Comparison of ENCODE assay signal across 31 mouse cellular contexts in genomic region chr6:87111493-87111892, GRCm38 (mm10). TPM values are rescaled to one million over a fixed set of nuclear protein-coding genes. Genes with fewer than 3 reads are reported as not detected.
DNase-seq lines count a peak whose midpoint lies in the region; ATAC-seq and TF ChIP-seq lines count a peak whose summit lies in the region.
"Had no signal": no experiment of that assay in that cellular context is flagged by ENCODE, and none has a peak within 500 bp of the region (broad histone marks: within the 10 kb centered on the region; RNA-seq: fewer than 3 reads in every experiment).

No protein-coding gene starts in this region.

- WGBS in hindbrain, postnatal 0 days = 90% methylated on average over 1 of the region's 1 CpGs
- 100% methylated on average over 1 of the region's 1 CpGs for WGBS in hindbrain, embryonic 11.5 days
- 78% methylated on average over 1 of the region's 1 CpGs for WGBS in embryonic facial prominence, embryonic 14.5 days
- 90% methylated on average over 1 of the region's 1 CpGs for WGBS in stomach, postnatal 0 days

- H3K36me3 ChIP-seq in hindbrain, postnatal 0 days (ENCODE audit: insufficient read depth, low read length) = no peaks in the 10 kb centered on the region
- no peaks in the 10 kb centered on the region for H3K36me3 ChIP-seq in hindbrain, embryonic 11.5 days (ENCODE audit: control insufficient read depth, insufficient read depth, low read length)
- H3K36me3 ChIP-seq in embryonic facial prominence, embryonic 14.5 days (ENCODE audit: control insufficient read depth, insufficient read depth, low read length) = no peaks in the 10 kb centered on the region
- no peaks in the 10 kb centered on the region for H3K36me3 ChIP-seq in stomach, postnatal 0 days (ENCODE audit: control insufficient read depth, insufficient read depth, low read length)
- H3K36me3 ChIP-seq: forebrain, embryonic 15.5 days; heart, embryonic 12.5 days; hindbrain, embryonic 13.5 days; neural tube, embryonic 13.5 days; stomach, embryonic 15.5 days had no signal

- H3K9ac ChIP-seq in hindbrain, postnatal 0 days (replicated peaks; ENCODE audit: low read length) = no peak overlapping the region
- H3K9ac ChIP-seq in hindbrain, embryonic 11.5 days (ENCODE audit: low read depth, low read length) = no peak overlapping the region
- H3K9ac ChIP-seq in embryonic facial prominence, embryonic 14.5 days (ENCODE audit: low read depth, low read length) = no peak overlapping the region; the same call in 1 of the 2 replicates
- no peak overlapping the region for H3K9ac ChIP-seq in stomach, postnatal 0 days (ENCODE audit: low read length)
- H3K9ac ChIP-seq: forebrain, embryonic 15.5 days; heart, embryonic 12.5 days; hindbrain, embryonic 13.5 days; liver, embryonic 14.5 days; lung, embryonic 14.5 days; neural tube, embryonic 13.5 days; stomach, embryonic 15.5 days had no signal

- no peaks in the 10 kb centered on the region for H3K9me3 ChIP-seq in hindbrain, postnatal 0 days (ENCODE audit: low read length)
- H3K9me3 ChIP-seq in hindbrain, embryonic 11.5 days (ENCODE audit: control insufficient read depth, low read length) = no peaks in the 10 kb centered on the region
- no peaks in the 10 kb centered on the region for H3K9me3 ChIP-seq in embryonic facial prominence, embryonic 14.5 days (ENCODE audit: control insufficient read depth, low read length)
- H3K9me3 ChIP-seq in stomach, postnatal 0 days (ENCODE audit: control insufficient read depth, low read length) = no peaks in the 10 kb centered on the region
- H3K9me3 ChIP-seq: forebrain, embryonic 15.5 days; heart, embryonic 12.5 days; hindbrain, embryonic 13.5 days; neural tube, embryonic 13.5 days; stomach, embryonic 15.5 days had no signal

- peak; percentile 14 for DNase-seq in hindbrain, postnatal 0 days (ENCODE audit: low spot score)
- no peak for DNase-seq in hindbrain, embryonic 11.5 days (ENCODE audit: low spot score)
- DNase-seq in brain, embryonic 14.5 days (ENCODE audit: low read depth) = peak; percentile 6
- no peak for DNase-seq in embryonic facial prominence, embryonic 14.5 days (ENCODE audit: low spot score)
- peak; percentile 13 for DNase-seq in stomach, postnatal 0 days (ENCODE audit: low spot score)
- DNase-seq in layer of hippocampus, postnatal 10 days (ENCODE audit: low spot score in 2 of 2) = no peak
- DNase-seq in gastrocnemius, adult 8-10 months (ENCODE audit: low spot score in 2 of 2) = no peak
- DNase-seq: adrenal gland, adult 8-10 months; cerebellum, adult 18-20 months; cerebellum, postnatal 14 days; kidney, adult 2 months; kidney, postnatal 10 days; left cerebral cortex, postnatal 4 days; lung, embryonic 14.5 days; midbrain, embryonic 14.5 days; retina, postnatal 1 day; right cerebral cortex, postnatal 25 days; thymus, postnatal 14 days had no signal

- TF ChIP-seq POLR2A in brain, embryonic 14.5 days (IDR thresholded peaks at IDR 0.05; ENCODE audit: borderline replicate concordance, extremely low read depth, insufficient read depth, insufficient read length, poor library complexity, severe bottlenecking) = no peak

- TF ChIP-seq EP300 in stomach, postnatal 0 days (optimal IDR thresholded peaks at IDR 0.05) = no peak

- H3K4me3 ChIP-seq in hindbrain, postnatal 0 days (ENCODE audit: low read length) = no peak overlapping the region
- H3K4me3 ChIP-seq in hindbrain, embryonic 11.5 days (ENCODE audit: low read depth, low read length) = no peak overlapping the region
- no peak overlapping the region for H3K4me3 ChIP-seq in embryonic facial prominence, embryonic 14.5 days (ENCODE audit: low read depth, low read length)
- H3K4me3 ChIP-seq in stomach, postnatal 0 days (ENCODE audit: low read depth, low read length) = no peak overlapping the region
- H3K4me3 ChIP-seq: forebrain, embryonic 15.5 days; heart, embryonic 12.5 days; hindbrain, embryonic 13.5 days; myocyte; neural tube, embryonic 13.5 days; stomach, embryonic 15.5 days had no signal

- TF ChIP-seq CTCF in hindbrain, postnatal 0 days (IDR thresholded peaks at IDR 0.05; ENCODE audit: low read depth) = no peak
- TF ChIP-seq CTCF in brain, embryonic 14.5 days (IDR thresholded peaks at IDR 0.05; ENCODE audit: borderline replicate concordance, extremely low read depth, insufficient read depth, insufficient read length) = no peak
- no peak for TF ChIP-seq CTCF in stomach, postnatal 0 days (IDR thresholded peaks at IDR 0.05; ENCODE audit: low read depth)

- H3K27ac ChIP-seq in hindbrain, postnatal 0 days = no peak overlapping the region; the same call in 1 of the 2 replicates
- no peak overlapping the region for H3K27ac ChIP-seq in hindbrain, embryonic 11.5 days (ENCODE audit: low read depth, low read length)
- peak overlapping the region; percentile 72; the same call in 1 of the 2 replicates for H3K27ac ChIP-seq in embryonic facial prominence, embryonic 14.5 days (replicated peaks; ENCODE audit: low read depth, low read length)
- no peak overlapping the region for H3K27ac ChIP-seq in stomach, postnatal 0 days (replicated peaks)
- H3K27ac ChIP-seq: forebrain, embryonic 15.5 days; hindbrain, embryonic 13.5 days; liver, embryonic 14.5 days; neural tube, embryonic 13.5 days; stomach, embryonic 15.5 days had no signal

- no peaks in the 10 kb centered on the region for H3K4me1 ChIP-seq in hindbrain, postnatal 0 days (ENCODE audit: insufficient read depth, low read length)
- no peaks in the 10 kb centered on the region for H3K4me1 ChIP-seq in hindbrain, embryonic 11.5 days (replicated peaks; ENCODE audit: control insufficient read depth, insufficient read depth, low read length)
- no peaks in the 10 kb centered on the region for H3K4me1 ChIP-seq in embryonic facial prominence, embryonic 14.5 days (ENCODE audit: control insufficient read depth, insufficient read depth, low read length)
- H3K4me1 ChIP-seq in stomach, postnatal 0 days (replicated peaks; ENCODE audit: control insufficient read depth, insufficient read depth) = no peaks in the 10 kb centered on the region
- H3K4me1 ChIP-seq: forebrain, embryonic 15.5 days; heart, embryonic 12.5 days; hindbrain, embryonic 13.5 days; stomach, embryonic 15.5 days had no signal

- no peak overlapping the region for H3K4me2 ChIP-seq in hindbrain, postnatal 0 days (ENCODE audit: low read depth, low read length)
- H3K4me2 ChIP-seq in hindbrain, embryonic 11.5 days (replicated peaks; ENCODE audit: low read depth, low read length) = no peak overlapping the region
- H3K4me2 ChIP-seq in embryonic facial prominence, embryonic 14.5 days (ENCODE audit: low read depth, low read length) = no peak overlapping the region
- H3K4me2 ChIP-seq in stomach, postnatal 0 days (replicated peaks; ENCODE audit: low read depth) = no peak overlapping the region
- H3K4me2 ChIP-seq: forebrain, embryonic 15.5 days; heart, embryonic 12.5 days; hindbrain, embryonic 13.5 days; lung, embryonic 14.5 days; neural tube, embryonic 13.5 days; stomach, embryonic 15.5 days had no signal

- no peaks in the 10 kb centered on the region for H3K27me3 ChIP-seq in hindbrain, postnatal 0 days (ENCODE audit: insufficient read depth, low read length)
- no peaks in the 10 kb centered on the region for H3K27me3 ChIP-seq in hindbrain, embryonic 11.5 days (ENCODE audit: control insufficient read depth, insufficient read depth, low read length)
- no peaks in the 10 kb centered on the region for H3K27me3 ChIP-seq in embryonic facial prominence, embryonic 14.5 days (replicated peaks; ENCODE audit: control insufficient read depth, insufficient read depth, low read length)
- no peaks in the 10 kb centered on the region for H3K27me3 ChIP-seq in stomach, postnatal 0 days (ENCODE audit: control insufficient read depth, insufficient read depth, low read length)
- H3K27me3 ChIP-seq: forebrain, embryonic 15.5 days; hindbrain, embryonic 13.5 days; neural tube, embryonic 13.5 days; stomach, embryonic 15.5 days had no signal

- ATAC-seq in hindbrain, postnatal 0 days = peak; percentile 68
- ATAC-seq in hindbrain, embryonic 11.5 days (ENCODE audit: low FRiP score) = no peak
- peak; percentile 15; the same call in 1 of the 2 replicates for ATAC-seq in embryonic facial prominence, embryonic 14.5 days (ENCODE audit: low read depth)
- ATAC-seq in stomach, postnatal 0 days (ENCODE audit: low FRiP score, low TSS enrichment) = peak; percentile 24; the same call in 1 of the 2 replicates
- ATAC-seq: activated CD4-positive, CD25-positive, alpha-beta regulatory T cell, adult 4 months; forebrain, embryonic 15.5 days had no signal

RNA-seq across cellular contexts. Expression of gene D6Ertd527e, which starts 6.9 kb away (rescaled TPM):
- 0.42 TPM in 1 of 2 replicates, not detected in the other for total RNA-seq in hindbrain, postnatal 0 days (2014; rRNA removed)
- polyA plus RNA-seq in hindbrain, postnatal 0 days (2015; fragmentation: Nextera tagmentation; extraction: Ambion mirVana) = 0.10 TPM in 2 replicates
- 0.08 TPM in 1 of 2 replicates, not detected in the other for polyA plus RNA-seq in hindbrain, embryonic 11.5 days (2014; fragmentation: Nextera tagmentation; extraction: Ambion mirVana)
- 0.24 and 0.51 TPM in 2 replicates for polyA plus RNA-seq in brain, embryonic 14.5 days (2012; rRNA removed)
- polyA plus RNA-seq in embryonic facial prominence, embryonic 14.5 days (2014; fragmentation: Nextera tagmentation; extraction: Ambion mirVana) = 0.25 and 0.59 TPM in 2 replicates
- polyA plus RNA-seq in stomach, postnatal 0 days (2015; fragmentation: Nextera tagmentation; extraction: Ambion mirVana) = 0.19 and 0.29 TPM in 2 replicates
- total RNA-seq in layer of hippocampus, postnatal 10 days (2021) = not detected
- total RNA-seq in gastrocnemius, adult 8-10 months (2022) = not detected
- total RNA-seq: gastrocnemius, postnatal 36 days; heart, postnatal 14 days; layer of hippocampus, postnatal 14 days; MEL had no signal
- polyA plus RNA-seq: C2C12; forebrain, embryonic 15.5 days; midbrain, embryonic 14.5 days had no signal

Comparison
In these comparisons a context has a peak if more than half of its experiments do, and no peak if none do; other contexts are left out.
1. DNase-seq: peak in hindbrain, postnatal 0 days (single experiment), brain, embryonic 14.5 days (single experiment) and stomach, postnatal 0 days (single experiment); none in hindbrain, embryonic 11.5 days (single experiment), embryonic facial prominence, embryonic 14.5 days (single experiment), layer of hippocampus, postnatal 10 days (0 of 2) and gastrocnemius, adult 8-10 months (0 of 2).